Mouse (Mus musculus): ENCODE measurements around the gene B230307C23Rik.
A peak's percentile ranks its signal among the peaks of the same experiment; 100 is the strongest.
"Not testable (repeated sequence)": the region's sequence is repeated elsewhere in the genome, so short reads cannot be mapped to it uniquely, and the experiment has no call there.

B230307C23Rik gene

DNA sequence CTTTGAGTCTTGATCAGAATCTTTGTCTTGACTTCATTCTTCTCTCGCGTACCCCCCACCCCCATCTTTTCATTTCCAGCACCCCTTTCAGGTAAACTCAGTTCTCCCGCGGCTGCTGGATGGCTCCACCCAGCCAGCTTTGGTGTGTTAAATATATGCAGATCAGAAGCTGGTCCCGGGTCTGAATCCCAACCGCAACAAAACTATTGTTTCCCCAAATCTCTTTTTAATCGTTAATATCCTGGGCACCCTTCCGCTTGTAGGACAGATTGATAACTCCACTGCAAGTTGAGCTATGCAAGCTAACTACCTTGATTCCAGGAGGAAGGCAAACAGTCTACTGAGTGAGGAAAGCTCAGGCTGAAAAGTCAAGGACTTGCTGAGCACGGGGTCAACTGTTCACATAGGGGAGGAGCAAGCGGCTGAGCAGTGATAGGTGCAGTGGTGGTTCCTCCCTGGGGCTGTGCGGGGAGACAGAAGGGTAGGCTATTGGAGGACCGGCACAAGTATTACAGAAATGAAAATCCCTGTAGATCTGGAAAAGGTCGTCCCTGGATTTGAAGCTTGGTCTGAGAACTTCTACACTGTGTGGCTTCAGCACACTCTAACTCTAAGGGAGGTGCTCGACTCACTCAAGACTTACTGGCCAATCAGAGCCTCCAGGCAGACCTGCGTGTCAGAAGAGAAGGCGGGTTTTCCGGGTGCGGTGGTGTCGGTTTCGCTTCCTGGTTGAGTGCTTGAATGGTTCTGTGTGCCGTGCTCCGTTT is at the start of gene B230307C23Rik:
Gene B230307C23Rik, plus strand, starts transcription at position 700 of the 767 bp plus-strand sequence.
- DNase-seq (ENCODE audit: low read depth, low spot score), result peak; percentile 83

DNA sequence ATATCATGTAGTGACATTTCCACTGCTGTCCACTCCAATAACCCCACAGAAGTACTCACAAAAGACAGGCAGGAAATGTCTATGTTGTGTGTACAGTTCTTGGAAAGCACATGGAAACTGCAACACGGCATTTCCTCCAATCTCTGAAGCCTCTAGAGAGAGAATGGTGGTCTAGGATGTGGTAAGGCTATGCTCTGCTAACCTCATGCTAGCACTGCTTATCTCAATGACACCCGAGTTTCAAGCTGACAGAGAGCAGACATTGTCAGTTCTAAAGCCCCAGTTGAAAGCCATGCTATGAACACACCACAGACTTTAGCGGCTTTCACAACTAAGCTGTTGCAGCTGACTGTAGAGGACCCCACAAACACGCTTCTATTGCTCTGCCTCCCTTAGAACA is 48.3 kb upstream of the B230307C23Rik start:
- DNase-seq (ENCODE audit: low read depth, low spot score), result no peak

DNA sequence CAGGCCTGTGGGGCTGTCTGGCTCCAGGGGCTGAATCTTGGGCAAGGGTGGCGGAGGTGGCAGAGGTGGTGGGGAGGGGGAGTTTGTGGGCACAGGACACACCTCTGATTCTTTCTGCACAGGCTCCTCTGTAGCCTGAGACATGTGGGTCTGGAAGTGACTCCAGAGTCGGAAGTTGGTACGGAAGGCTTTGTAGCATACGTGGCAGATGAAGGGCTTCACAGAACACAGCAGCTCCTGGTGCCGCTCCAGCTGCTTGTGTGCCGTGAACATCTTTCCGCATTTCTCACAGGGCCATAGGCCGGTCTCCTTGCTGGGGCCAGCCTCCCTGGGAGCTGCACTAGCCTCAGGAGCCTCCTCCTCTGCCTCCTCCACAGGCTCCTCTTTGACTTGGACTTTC is 47.1 kb upstream of the B230307C23Rik start:
- no peak for DNase-seq (ENCODE audit: low read depth, low spot score)

DNA sequence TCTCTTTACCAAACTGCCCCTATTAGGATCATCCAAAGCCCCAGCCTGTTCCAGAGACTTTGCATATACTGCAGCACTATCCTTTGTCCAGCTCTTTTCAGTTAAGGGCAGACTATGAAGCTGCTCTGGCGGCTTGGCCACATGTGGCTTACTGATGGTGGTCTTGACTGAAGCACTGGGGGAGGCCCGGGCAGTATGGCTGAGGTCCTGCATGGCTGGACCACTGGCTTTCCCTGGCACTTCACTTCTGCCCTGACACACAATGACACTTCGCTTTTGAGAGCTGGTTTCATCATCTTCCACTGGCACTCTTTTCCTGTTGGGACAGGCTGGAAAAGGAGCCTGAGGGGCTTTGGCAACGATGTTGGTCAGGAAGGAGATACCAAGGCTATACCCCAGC is 44.7 kb upstream of the B230307C23Rik start:
- no peak for DNase-seq (ENCODE audit: low read depth, low spot score)

DNA sequence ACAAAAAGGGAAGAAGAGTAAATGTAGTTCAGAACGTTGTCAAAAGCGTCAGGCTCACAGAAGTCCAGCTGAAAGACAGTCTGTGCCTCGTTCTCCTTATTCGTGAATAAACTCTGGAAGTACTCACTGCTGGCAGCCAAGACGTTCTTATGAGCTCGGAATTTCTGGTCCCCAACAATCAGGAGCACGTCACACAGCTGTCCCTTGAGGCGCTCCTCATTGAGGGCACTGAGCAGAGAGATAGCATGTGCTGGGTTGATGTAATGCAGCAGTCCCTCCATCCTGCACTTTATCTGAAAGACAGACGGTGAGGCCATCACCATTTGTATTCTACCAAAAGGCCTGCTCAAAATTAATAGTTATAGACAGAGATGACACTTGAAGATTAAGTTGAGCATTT is 44.3 kb upstream of the B230307C23Rik start:
- DNase-seq (ENCODE audit: low read depth, low spot score), result no peak

DNA sequence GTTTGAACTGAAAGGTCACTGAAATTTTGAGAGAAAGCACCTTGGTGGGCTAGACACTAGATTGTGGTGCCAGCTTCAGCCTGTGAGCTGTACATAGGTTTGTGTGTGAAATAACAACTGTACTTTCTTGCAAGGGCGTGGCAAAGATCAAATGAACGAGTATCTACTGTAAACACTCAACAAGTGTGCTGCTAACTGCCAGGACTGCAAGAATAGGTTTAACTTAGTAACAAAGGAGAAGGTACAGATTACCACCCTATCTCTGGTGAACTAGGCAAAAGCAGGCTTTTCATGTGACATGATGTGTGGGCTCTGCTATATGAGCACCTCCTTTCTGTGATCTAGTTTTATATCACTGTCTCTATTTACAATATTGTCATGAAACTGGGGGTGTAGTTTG is 43.8 kb upstream of the B230307C23Rik start:
- DNase-seq (ENCODE audit: low read depth, low spot score), result no peak

DNA sequence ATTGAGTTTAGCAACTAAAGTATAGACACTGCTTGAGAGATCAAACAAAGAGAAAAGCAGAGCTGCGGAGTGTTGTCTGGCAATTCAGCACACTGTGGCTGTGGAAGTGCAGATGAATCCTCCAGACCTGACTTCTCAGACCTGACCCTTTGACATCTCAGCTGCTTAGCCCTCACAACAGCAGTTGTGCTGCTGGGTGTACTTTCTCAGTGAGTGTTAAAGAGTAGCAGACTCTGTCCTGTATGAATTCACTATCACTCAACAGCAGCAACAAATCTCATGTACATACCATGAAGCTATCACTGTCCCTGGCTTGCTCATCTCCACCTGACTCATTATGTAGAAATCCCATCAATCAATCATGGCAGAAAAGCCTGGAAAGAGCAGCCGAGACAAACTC is 41.1 kb upstream of the B230307C23Rik start:
- DNase-seq (ENCODE audit: low read depth, low spot score), result no peak

DNA sequence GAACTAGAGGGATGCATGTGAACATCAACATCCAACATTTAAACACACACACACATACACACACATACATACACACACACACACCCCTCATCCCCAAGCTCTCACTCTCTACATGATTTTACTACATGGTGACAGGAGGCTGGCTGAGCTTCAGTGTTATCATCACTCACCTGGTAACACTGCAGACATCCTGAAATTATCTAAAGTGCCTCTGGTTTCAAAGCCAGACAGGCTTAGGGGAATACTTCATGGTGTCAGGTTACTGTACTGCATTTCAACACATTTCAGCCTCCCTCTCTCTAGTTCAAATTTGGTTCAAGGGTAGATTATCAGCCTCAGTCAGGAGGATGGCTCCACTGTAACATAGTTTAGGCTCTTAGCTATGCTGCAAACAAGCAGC is 39.5 kb upstream of the B230307C23Rik start:
- no peak for DNase-seq (ENCODE audit: low read depth, low spot score)

DNA sequence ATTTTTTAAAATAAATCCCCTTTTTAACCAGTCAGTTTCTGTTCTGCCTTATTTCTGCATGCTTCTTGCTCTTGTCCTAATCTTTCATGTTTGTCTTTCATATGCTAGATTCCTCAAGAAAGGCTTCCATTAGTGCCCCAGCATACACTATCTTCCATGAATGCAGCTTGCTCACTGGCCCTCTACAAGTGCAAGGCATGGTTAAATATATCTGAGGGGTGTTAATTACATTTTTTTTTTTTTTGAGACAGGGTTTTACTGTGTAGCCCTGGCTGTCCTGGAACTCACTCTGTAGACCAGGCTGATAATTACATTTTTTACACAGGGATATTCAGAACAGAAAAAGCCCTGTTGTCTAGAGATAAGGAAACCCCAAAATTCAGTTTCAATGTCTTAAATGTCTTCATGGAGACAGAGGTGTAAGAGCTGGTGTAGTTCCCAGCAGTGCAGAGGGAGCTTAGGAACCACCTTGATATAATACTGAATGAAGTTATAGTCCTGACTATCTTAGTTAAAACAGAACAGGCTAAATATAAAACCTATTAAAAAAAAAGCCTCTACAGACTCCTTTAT is 38.6 kb upstream of the B230307C23Rik start:
- no peak for DNase-seq (ENCODE audit: low read depth, low spot score)

DNA sequence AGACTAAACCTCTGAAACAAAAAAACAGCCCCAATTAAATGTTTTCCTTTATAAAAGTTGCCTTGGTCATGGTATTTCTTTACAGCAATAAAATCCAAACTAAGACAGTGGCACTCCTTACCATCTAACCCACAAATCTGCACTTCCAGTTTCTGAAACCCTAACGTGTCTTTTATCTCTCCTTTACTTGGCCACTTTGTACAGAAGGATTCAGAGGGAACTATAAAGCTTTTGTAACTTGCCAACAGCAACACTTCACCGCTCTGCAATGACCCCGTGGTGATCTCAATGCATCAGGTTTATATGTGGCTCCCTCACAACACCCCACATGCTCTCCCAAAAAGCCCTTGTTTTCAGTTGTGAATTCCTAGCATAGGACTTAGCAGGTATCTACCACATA is 36.8 kb upstream of the B230307C23Rik start:
- no peak for DNase-seq (ENCODE audit: low read depth, low spot score)

DNA sequence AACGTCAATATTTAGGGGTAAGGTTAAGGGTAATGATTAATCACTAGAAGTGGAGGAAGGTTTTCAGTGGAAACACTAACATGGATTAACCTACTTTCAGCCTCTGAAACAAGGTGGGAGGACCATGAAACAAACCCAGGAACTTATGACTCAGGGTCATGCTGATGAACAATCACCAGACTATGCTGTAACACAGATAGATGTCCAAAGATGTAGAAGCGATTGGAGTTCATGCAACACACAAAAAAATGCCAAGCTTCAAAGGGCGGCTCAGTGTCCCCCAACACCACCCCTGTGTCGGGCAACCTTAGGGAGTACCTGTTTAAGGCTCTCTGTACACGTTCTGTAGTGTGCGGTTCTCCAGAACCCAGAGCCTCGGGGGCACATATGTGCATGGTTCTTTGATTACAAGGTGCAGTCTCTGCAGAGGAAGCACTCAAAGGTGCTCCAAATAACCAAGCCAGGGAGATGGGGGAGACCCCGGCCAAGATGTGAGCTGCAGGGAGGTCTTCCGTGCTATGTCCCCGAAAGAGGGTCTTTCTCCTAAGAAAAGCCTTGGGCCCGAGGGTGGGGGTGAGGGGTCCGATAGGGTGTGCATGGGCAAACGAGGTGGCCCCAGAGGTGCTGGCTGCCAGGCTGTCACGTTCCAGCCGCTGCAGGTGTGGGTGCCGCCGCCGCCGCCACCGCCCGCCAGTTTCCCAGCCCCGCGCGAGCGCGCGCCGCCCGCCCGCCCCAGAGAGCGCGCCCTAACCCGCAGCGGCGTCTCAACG is 35.5 kb upstream of the B230307C23Rik start:
- DNase-seq (ENCODE audit: low read depth, low spot score), result peak; percentile 15

DNA sequence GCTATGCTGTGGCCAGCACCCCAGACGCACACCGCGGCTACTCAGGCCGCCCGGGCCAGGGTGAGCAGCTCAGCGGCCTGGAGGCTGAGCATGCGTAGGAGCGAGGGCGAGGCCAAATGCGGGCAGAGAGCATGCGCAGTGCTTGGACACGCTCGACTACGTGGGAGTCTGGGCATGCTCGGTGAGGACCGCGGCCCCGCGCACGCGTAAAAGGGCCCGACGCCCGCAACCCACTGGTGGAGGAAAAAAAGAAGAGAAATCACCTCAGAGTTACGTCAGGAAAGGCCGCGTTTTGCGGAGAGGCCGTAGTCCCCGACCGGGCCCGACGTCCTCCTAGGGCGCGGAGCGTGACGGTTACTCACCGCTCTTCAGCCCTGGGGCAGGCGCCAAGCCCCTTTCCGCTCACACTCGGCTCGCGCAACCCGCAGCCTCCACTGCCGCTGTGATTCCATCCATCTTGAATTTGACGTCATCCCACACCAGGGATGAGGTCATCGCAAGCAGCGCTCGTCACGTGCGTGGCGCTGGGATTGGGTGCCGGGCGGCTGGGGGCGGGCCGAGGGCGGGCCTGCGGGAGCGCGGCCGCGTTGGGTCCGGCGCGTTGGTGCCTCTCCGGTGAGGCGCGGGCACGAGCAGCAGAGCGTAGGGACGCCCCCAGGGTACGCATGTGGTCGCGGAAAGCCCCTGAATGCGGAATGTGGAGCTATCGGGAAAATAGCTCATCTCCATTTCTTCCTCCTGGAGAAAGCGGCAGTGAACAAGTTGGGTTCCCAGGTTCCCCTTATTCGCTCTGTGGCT is 34.8 kb upstream of the B230307C23Rik start, which contains the start of the genes C2cd2 and Zbtb21:
Gene C2cd2, minus strand, starts transcription at position 448 of the 798 bp plus-strand sequence.
Gene Zbtb21, minus strand, starts transcription at position 472 of the 798 bp plus-strand sequence.
- DNase-seq (ENCODE audit: low read depth, low spot score), result peak; percentile 98

DNA sequence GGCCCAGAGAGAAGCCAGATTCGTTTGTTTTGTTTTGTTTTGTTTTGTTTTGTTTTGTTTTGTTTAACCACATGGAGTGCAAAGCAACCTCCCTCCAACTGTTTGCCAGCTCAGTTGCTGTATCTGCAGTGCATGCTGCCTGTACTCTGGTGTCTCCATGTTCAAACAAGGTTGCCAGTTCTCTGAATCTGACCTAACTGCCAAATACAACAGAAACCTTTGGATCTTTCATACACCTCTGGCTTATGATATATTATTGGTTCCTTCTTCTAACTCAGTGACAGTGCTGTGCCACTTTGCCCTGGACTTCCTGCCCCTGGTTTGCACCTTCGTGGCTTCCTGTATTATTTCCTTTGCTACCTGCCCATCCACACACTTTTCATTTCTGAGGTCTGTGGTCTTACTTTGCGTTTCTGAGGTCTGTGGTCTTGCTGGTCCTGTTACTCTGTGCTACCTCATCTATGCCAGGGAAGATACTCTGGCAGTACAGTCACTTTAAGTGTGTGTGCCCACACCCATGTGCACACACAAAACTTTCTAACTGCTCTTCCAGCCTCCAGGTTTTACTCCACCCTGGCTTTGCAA is 33.1 kb upstream of the B230307C23Rik start:
- DNase-seq (ENCODE audit: low read depth, low spot score), result no peak

DNA sequence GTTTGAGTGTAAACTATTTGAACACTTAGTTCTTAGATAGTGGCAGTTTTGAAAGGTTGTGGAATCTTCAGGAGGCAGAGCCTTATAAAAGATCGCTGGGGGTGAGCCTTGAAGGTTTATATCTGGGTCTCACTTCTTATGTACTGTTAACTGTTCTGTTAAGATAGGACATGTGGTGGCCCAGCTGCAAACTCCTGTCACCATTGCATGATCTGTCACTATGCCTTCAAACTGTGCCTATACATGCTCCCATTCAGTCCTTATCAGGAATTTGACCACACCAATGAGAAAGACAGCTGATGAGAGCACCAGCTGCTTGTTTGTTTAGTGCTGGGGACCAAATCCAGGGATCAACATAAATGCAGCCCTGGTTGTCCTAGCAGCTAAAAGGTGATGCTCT is 19.8 kb upstream of the B230307C23Rik start:
- no peak for DNase-seq (ENCODE audit: low read depth, low spot score)

DNA sequence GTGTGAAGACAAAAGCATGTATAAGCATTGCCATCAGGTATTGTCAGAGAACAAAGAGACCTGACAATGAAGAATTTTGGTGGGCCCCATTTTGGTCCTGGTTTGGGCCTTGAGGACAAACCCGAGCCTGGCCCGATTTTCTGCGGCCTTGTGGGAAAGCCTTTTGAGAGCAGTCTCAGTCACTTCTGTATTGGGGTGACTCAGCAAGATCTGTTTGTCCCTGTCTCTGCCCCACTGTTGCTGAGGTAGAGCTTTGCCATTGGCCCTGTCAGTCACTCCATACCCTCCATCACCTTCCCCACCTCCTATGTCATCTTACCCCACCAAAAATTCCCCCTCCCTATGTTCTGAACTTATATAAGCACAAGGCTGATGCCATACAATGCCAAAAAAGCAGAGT is 19.4 kb upstream of the B230307C23Rik start:
- no peak for DNase-seq (ENCODE audit: low read depth, low spot score)

DNA sequence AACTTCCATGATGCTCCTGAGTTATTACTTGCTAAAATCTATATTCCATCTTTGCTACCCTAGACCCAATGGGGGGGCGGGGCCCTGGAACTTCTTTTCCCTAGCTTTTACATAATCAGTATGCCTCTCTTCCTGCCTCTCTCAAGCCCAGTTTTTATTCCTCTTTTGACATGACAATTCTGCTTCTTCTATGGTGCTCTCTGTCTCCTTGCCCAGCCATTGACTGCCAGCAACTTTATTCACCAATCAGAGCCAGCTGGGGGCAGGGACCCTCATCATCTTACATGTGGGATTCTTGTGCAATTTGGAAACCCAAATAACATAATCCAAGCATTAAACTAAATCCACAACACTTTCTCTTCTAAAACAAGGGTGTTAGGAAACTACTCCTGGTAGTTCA is 15.8 kb upstream of the B230307C23Rik start:
- DNase-seq (ENCODE audit: low read depth, low spot score), result no peak

DNA sequence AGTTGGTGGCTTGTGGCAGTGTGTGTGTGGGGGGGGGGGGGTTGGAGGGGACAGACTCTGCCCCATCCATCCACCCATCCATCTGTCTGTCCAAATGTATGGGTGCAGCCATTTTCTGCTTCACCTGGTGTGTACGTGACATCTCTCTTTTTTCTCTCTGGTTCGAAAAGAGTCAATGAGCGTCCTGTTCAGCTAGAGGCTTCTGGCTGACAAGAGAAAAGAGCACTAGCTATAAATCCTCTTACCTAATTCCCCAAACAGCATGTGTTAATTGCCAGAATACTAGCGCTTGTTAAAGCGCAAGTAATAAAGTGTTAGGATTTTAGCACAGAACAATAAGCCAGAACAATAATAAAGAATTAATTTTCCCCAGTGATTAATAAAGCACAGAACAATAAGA is 12.5 kb upstream of the B230307C23Rik start:
- DNase-seq (ENCODE audit: low read depth, low spot score), result no peak

DNA sequence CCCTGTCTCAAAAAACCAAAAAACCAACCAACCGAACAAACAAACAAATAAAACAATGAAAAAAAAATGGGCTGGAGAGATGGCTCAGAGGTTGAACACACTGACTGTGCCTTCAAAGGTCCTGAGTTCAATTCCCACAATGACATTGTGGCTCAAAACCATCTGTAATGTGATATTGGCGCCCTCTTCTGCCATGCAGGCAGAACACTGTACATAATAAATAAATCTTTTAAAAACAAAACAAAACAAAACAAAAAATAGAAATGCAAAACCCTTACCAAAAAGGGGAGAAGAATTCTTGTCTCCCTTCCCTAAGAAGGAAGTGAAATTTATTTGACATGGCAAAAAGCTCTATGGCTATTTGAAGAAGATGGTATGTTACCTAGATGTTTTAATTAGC is 5.6 kb upstream of the B230307C23Rik start:
- DNase-seq (ENCODE audit: low read depth, low spot score), result no peak

DNA sequence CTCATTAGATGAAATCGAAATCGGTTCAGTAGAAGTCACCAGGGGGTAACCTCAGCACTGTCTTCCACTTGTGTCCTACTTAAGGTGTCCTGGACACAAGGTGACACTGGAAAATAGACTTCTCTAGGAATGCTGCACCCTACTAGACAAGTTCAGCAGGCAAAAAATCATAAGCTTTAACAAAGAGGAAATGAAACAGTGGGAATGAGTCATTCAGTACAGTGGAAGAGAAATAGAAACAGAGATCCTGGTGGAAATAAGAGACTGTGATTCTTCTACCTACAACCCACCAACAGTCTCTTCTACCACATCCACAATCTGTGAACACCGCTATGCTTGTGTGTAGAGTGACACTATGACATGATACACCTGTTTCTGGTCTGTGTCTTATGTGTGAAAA is 4.6 kb upstream of the B230307C23Rik start:
- DNase-seq (ENCODE audit: low read depth, low spot score), result not testable (repeated sequence)

DNA sequence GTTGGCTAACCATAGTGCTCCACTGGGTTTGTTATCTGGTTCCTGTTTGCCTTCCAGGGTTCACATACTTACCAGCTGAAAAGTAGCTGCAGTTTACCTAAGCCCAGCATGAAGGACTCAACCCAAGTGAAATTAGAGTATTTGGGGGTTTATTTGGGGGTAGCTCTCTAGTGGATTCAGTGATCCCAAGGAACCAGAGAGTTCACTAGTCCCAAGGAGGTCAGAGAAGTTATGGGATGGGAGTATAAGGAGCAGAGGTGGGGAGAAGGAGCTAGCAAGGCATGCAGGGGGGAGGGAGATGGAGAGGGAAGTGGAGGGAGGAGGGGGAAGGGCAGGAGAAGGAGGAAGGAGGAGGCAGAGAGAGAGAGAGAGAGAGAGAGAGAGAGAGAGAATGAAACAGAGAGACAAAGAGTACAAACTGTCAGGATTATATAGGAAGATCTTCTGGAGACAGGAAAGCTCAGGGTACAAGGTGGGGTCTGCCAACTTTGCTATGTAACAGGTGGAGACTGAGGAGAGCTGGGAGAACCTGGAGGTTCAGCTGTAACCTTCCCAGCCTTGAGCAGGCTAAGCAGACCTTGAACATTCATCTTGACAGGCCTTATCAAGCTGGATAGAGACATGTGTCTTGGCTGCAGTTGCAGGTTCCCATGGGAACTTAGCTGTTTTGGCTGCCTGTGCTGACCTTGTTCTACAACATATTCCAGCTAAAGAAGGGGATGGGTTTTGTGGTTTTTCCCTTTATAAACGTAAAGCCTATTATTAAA is 1.1 kb upstream of the B230307C23Rik start:
- DNase-seq (ENCODE audit: low read depth, low spot score), result peak; percentile 7

DNA sequence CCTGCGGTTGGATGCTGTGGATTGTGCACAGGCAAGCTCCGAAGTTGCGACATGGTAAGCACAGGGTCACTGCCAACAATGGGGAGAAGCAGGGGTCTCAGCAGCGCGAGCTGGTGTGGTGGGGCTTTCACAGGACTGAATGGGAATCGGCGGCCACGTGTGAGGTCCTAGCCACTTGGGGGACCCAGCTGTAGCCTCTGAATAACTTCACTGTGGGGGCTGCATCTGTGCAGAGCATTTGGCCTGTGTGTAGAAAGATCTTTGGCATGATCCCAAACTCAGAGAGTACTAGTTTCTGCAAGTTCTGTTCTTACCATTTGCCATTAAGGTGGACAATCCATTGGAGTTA is 242 bp downstream of the B230307C23Rik start:
- DNase-seq (ENCODE audit: low read depth, low spot score), result not testable (repeated sequence)
